Comparison of ENCODE assay signal across 14 mouse cellular contexts in the genomic region with DNA sequence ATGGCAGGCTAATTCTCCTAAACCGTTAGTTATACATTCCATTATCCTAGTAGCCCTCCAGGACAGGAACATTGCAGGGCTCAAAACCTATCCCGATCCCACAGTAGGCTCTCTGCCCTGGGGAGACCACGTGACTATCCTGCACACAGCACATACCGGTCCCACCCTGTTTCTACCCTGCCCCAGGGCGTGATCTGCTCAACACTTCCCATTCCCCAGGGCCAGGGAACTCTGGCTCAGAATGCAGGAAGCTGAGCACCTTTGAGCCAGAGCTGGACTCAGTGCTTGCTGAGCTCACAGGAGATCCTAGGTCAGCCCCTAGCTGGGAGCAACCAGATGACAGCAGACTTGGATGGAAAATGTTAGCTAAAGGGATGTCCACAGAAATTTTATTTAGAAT. TPM values are rescaled to one million over a fixed set of nuclear protein-coding genes. Genes with fewer than 3 reads are reported as not detected.
DNase-seq lines count a peak whose midpoint lies in the region; ATAC-seq and TF ChIP-seq lines count a peak whose summit lies in the region.
"Had no signal": no experiment of that assay in that cellular context is flagged by ENCODE, and none has a peak within 500 bp of the region (broad histone marks: within the 10 kb centered on the region; RNA-seq: fewer than 3 reads in every experiment).

No protein-coding gene starts in this region.

- no peak overlapping the region for H3K4me3 ChIP-seq in kidney, adult 2 months (ENCODE audit: insufficient read depth, low read depth, low read length)
- no peak overlapping the region for H3K4me3 ChIP-seq in kidney, embryonic 16.5 days (ENCODE audit: low read length)
- H3K4me3 ChIP-seq in E14TG2a.4 (replicated peaks; ENCODE audit: low read length), result peak overlapping the region; percentile 86

- DNase-seq in kidney, adult 2 months, result peak; percentile 40
- peak; percentile 98 for DNase-seq in ZHBTc4 (ENCODE audit: low read depth, low spot score)
- DNase-seq in heart, postnatal 4 days, result peak; percentile 23
- DNase-seq in left cerebral cortex, postnatal 25 days (ENCODE audit: low spot score in 2 of 2), result no peak
- DNase-seq in layer of hippocampus, adult 11-12 months (ENCODE audit: low spot score), result no peak
- DNase-seq in neural tube, embryonic 10.5 days (ENCODE audit: extremely low spot score, low spot score), result no peak
- DNase-seq: forebrain, postnatal 0 days; lung, embryonic 14.5 days; right cerebral cortex, postnatal 25 days; thymus, adult 18-20 months had no signal

- H3K27ac ChIP-seq in kidney, adult 2 months (ENCODE audit: insufficient read depth, low read depth, low read length), result no peak overlapping the region
- H3K27ac ChIP-seq in kidney, embryonic 16.5 days (ENCODE audit: low read length), result no peak overlapping the region
- H3K27ac ChIP-seq: hindbrain, embryonic 14.5 days had no signal

- no peak for TF ChIP-seq CTCF in kidney, adult 2 months (conservative IDR thresholded peaks at IDR 0.05; ENCODE audit: insufficient read depth, insufficient read length, low read depth, low read length)
- TF ChIP-seq CTCF in E14TG2a.4 (conservative IDR thresholded peaks at IDR 0.05; ENCODE audit: low read length), result no peak

- ATAC-seq in kidney, embryonic 16.5 days (ENCODE audit: low FRiP score, low TSS enrichment), result no peak
- ATAC-seq: forebrain, postnatal 0 days; Patski had no signal

- 49% methylated on average over 5 of the region's 5 CpGs for WGBS in kidney, adult 2 months
- WGBS in kidney, embryonic 16.5 days, result 48% methylated on average over 5 of the region's 5 CpGs

- H3K4me1 ChIP-seq in kidney, adult 2 months (ENCODE audit: control insufficient read depth, insufficient read depth, low read length), result 0 out of 2 replicates have a peak, but pooled peaks cover 4% of the 10 kb centered on the region
- H3K4me1 ChIP-seq in kidney, embryonic 16.5 days (ENCODE audit: insufficient read depth, low read length), result peaks cover 7% of the 10 kb centered on the region
- H3K4me1 ChIP-seq in E14TG2a.4 (replicated peaks; ENCODE audit: low read depth, low read length), result peaks cover 58% of the 10 kb centered on the region

- H3K9me3 ChIP-seq in kidney, embryonic 16.5 days (ENCODE audit: low read length), result no peaks in the 10 kb centered on the region
- no peaks in the 10 kb centered on the region for H3K9me3 ChIP-seq in E14TG2a.4 (ENCODE audit: low read length)

- H3K4me2 ChIP-seq in kidney, embryonic 16.5 days (replicated peaks; ENCODE audit: low read depth, low read length), result no peak overlapping the region
- H3K4me2 ChIP-seq: hindbrain, embryonic 14.5 days; lung, embryonic 14.5 days had no signal

- intact Hi-C loops in left cerebral cortex, postnatal 25 days (cut with DNase I), result no loop called here

- no peak overlapping the region for H3K9ac ChIP-seq in kidney, embryonic 16.5 days (replicated peaks; ENCODE audit: low read length)
- H3K9ac ChIP-seq: forebrain, postnatal 0 days; hindbrain, embryonic 14.5 days; lung, embryonic 14.5 days had no signal

- no peaks in the 10 kb centered on the region for H3K36me3 ChIP-seq in kidney, adult 2 months (ENCODE audit: control insufficient read depth, insufficient read depth, low read length)
- H3K36me3 ChIP-seq in kidney, embryonic 16.5 days (ENCODE audit: insufficient read depth, low read length), result no peaks in the 10 kb centered on the region
- 0 out of 2 replicates have a peak, but pooled peaks cover 5% of the 10 kb centered on the region for H3K36me3 ChIP-seq in E14TG2a.4 (ENCODE audit: insufficient read depth, low read length)

- no peak for TF ChIP-seq POLR2A in kidney, adult 2 months (IDR thresholded peaks at IDR 0.05; ENCODE audit: low read depth, low read length)

- no peaks in the 10 kb centered on the region for H3K27me3 ChIP-seq in kidney, adult 2 months (replicated peaks; ENCODE audit: control insufficient read depth, insufficient read depth, low read length)
- no peaks in the 10 kb centered on the region for H3K27me3 ChIP-seq in kidney, embryonic 16.5 days (ENCODE audit: insufficient read depth, low read length)
- H3K27me3 ChIP-seq in E14TG2a.4 (ENCODE audit: insufficient read depth, low read length), result no peaks in the 10 kb centered on the region
- H3K27me3 ChIP-seq: Patski had no signal

RNA-seq across cellular contexts. Expression of a gene that starts 10.2 kb away (rescaled TPM):
- 0.03 and 0.07 TPM in 2 replicates for polyA plus RNA-seq in kidney, adult 2 months (2012; rRNA removed)
- polyA plus RNA-seq in kidney, embryonic 16.5 days (2015; fragmentation: Nextera tagmentation; extraction: Ambion mirVana), result not detected in 2 replicates
- not detected for total RNA-seq in heart, postnatal 4 days (2021)
- under 1 TPM in 1 of 2 experiments, not detected in 1; 0.18 TPM for total RNA-seq in left cerebral cortex, postnatal 25 days (2021)
- total RNA-seq: forebrain, postnatal 0 days had no signal
- polyA plus RNA-seq: forebrain, postnatal 0 days; hindbrain, embryonic 14.5 days; lung, embryonic 14.5 days; Patski had no signal

RNA-seq across cellular contexts. Expression of a gene that starts 27.5 kb away (rescaled TPM):
- 11.8 and 12.3 TPM in 2 replicates for polyA plus RNA-seq in kidney, adult 2 months (2012; rRNA removed)
- 10.0 and 13.0 TPM in 2 replicates for polyA plus RNA-seq in kidney, embryonic 16.5 days (2015; fragmentation: Nextera tagmentation; extraction: Ambion mirVana)
- total RNA-seq in heart, postnatal 4 days (2021), result 10 to 100 TPM; 45.2 to 45.5 TPM
- 10 to 100 TPM; 62.3 to 71.7 TPM for total RNA-seq in left cerebral cortex, postnatal 25 days (2021)

Comparison
In these comparisons a context has a peak if more than half of its experiments do, and no peak if none do; other contexts are left out.
1. DNase-seq: peak in kidney, adult 2 months (single experiment), ZHBTc4 (single experiment) and heart, postnatal 4 days (single experiment); none in left cerebral cortex, postnatal 25 days (0 of 2), layer of hippocampus, adult 11-12 months (single experiment) and neural tube, embryonic 10.5 days (single experiment).